Mouse (Mus musculus) thymus, postnatal 25 days (tissue): ENCODE data around the gene Gm11549.
A peak's percentile ranks its signal among the peaks of the same experiment; 100 is the strongest.

Source experiments
- DNase-seq: peaks from one replicate; pipeline ENCODE4 v3.0.0; 2022

Gm11549 gene

DNA sequence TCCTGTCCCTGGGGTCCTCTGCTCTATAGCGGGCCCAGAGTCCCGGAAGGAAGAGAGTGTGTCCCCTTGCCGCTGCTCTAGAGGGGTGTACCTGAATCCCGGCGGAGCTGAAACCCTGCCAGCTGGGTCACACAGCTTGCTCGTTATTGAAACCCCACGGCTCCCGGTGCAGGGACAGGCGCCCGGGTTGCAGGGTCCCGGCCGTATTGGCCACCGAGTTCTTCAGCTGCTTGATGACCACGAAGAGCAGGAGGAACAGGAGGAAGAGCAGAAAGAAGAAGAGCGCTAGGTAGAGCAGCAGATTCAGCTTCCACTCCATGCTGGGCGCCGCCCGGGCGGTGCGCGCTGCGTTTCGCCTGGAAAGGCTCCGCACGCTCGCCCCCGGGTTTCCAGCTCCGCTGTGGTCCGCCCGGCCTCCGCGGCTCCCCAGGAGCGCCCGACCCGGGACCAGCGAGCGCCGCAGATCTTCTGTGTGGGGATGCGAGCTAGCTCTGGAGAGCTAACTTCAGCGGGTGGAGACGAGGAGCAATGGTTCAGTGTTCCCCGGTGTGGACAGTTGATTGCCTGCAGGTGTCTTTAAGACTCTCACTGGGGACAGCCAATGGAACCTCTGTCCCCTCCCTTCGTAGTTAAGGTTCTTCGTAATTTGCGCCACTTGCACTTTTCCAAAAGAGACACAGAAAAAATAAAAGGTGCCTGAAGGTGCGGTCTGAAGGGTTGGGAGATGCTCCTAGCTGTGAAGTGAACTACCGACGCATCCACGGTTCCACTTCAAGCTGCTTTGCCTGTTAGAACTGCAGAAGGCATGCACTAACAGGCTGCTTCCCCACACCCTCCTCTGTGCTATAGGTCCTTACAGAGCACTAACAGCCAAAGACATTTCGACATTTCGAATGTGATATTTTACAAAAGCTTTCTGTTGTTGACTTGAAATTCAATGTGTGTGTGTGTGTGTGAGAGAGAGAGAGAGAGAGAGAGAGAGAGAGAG is at the start of gene Gm11549:
Gene Gm11549 (minus strand): TSS at position 741 of the 988 bp plus-strand sequence.
- no peak for DNase-seq

DNA sequence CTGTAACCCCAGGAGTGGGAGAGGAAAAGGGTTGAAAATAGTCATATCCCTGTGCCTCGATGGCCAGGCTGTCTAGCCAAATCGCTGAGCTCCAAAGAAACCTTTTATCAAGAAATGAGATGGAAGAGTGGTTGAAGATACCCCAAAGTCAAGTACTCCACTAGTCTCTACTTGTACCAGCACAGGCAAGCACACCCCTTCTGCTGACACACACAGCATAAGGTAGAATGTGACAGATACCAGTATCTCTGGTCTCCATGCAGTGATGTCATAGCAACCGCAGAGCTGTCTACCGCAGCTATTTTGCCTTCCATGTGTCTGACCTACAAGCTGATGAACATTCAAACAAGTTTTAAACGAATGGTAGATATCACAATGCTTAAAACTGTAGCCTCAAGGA is 48.2 kb upstream of the Gm11549 start:
- no peak for DNase-seq

DNA sequence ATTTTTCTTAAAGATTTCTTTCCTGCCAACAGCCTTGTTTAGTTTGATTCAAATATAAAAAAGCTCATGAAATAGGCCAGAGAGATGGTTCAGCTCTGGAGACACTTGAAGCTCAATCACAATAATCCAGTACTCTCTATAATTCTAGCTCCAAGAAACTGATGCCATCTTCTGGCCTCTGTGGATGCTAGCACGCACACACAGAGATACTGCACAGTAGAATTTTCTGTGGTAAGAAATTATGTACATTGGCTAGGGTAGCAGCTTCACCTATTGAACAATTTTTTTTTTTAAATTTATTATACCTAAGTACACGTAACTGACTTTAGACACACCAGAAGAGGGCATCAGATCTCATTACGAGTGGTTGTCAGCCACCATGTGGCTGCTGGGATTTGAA is 42.1 kb upstream of the Gm11549 start:
- no peak for DNase-seq

DNA sequence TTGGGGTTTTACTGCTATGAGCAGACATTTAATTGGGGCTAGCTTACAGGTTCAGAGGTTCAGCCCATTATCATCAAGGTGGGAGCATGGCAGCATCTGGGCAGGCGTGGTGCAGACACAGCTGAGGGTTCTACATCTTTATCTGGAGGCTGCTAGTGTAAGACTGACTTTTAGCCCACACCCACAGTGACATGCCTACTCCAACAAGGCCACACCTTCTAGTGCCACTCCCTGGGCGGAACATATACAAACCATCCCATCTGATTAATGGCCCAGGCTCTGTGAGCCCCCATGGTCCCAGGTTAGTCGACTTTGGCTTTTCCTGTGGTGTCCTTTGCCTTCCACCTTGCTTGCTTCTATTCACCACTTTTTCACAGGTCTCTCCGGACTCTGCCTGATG is 38.0 kb upstream of the Gm11549 start:
- DNase-seq, result no peak

DNA sequence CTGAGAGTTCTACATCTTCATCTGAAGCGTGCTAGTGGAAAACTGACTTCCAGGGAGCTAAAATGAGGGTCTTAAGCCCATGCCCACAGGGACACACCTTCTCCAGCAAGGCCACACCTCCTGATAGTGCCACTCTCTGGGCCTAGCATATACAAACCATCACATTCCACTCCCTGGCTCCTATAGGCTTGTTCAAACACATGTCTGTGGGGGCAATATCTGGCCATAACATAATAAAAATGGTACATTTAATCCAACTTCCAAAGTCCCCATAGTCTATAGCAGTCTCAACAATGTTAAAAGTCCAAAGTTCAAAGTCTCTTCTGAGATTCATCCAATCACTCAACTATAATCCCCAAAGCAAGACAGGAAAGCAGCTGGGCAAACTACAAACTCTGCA is 36.0 kb upstream of the Gm11549 start:
- no peak for DNase-seq

DNA sequence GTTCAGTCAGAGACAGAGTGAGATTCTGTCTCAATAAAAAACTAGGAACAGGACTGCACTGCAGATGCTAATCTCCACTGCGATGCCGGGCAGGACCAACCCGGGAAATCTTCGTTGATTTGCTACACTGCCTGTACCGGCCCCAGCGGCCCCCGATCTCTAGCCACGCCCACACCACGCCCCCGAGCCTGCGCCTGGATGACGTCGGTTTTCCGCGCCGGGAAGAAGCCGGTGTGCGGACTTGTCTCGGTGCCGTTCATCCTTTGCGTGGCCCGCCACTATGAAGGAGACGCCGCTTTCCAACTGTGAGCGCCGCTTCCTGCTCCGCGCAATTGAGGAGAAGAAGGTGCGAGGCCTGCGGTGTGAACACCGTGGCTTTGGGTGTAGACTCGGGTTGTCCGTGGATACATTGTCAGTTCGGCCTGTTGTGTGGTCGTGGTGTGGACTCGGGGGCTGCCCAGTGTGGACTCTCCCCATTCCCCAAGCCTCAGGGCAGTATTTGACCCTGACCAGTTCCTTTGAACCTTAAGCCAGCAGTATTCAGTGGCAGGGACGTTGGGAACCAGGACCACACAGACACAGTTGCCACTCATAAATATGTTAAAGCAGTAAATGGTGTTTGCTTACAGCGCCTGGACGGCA is 30.9 kb upstream of the Gm11549 start, which contains the start of gene Exosc9:
Gene Exosc9 (plus strand): TSS at position 201 of the 642 bp plus-strand sequence.
- DNase-seq, result peak; percentile 97

DNA sequence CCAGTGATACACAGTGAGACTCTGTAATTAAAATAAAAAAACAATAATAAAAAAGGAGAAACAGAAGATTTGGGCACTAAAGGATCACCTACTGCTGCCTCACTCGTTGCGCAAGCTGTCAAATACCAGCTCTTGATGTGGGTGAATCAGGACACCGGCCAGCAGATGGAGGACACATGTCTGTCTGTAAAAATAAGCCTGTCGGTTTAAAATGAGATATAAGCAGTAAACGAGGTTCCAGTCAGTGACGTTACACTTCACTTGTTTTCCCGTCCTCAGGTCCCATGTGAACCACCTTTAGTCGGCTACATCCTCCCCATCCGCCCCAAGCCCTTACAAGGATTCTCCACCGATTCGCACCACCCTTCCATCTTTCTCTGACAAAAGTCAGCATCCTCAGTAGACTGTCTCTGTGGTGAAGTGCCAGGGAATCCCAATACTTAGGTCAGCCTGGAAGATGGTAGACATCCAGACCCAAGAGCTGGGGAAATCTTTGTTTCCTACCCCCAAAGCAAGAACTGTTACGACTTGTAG is 30.3 kb upstream of the Gm11549 start:
- DNase-seq, result no peak

DNA sequence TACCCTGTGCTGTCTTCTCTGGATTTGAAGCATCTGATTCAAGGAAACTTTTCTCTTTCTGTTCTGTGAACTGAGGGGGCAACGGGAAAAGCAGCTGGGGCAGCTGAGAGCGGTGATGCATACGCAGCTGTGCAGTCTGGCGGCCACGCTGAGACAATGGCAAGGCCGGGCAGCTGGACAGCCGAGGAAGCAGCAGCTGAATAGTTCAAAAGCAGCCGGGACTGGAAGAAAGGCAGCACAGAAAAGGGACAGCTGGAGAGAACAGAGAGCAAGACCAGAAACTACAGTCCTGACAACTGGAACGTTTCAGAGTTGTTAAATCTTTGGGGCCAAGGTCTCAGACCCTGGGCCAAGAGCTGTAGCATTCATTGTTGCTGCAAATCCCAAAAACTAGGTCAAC is 29.7 kb upstream of the Gm11549 start:
- no peak for DNase-seq

DNA sequence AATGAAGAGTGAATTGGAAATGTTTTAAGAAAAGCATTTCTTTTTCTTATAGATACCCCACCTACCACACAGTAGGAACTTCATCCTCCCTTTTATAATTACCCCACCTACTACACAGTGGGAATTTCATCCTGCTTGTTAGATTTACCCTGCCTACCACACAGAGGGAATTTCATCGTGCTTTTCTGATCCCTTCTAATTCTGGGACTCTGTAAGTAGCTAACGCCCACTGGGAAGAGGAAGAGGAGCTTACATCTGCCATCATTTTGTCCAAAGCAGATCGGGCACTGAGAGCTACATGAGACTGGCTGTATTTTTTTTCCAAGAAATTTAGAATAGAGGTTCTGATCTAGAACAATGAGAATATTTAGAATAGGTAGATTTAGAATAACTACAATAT is 23.3 kb upstream of the Gm11549 start:
- DNase-seq, result no peak

DNA sequence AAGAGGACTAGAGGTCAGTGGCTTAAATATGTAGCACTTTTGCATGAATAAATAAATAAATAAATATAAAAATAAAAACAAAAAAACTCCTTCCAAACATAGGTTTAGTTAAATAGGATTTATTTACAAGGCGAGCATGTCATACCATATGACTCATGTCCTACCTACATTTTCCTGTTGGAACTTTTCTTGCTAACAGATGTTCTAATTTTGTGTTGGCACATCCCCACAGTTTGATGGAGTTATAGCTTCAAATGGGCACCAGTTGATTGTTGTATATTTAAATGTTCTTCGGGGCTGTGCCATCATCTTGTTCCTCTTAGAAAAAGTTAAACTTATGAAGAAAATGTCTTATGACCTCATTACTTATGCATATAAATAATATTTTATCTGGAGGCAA is 19.8 kb upstream of the Gm11549 start:
- no peak for DNase-seq

DNA sequence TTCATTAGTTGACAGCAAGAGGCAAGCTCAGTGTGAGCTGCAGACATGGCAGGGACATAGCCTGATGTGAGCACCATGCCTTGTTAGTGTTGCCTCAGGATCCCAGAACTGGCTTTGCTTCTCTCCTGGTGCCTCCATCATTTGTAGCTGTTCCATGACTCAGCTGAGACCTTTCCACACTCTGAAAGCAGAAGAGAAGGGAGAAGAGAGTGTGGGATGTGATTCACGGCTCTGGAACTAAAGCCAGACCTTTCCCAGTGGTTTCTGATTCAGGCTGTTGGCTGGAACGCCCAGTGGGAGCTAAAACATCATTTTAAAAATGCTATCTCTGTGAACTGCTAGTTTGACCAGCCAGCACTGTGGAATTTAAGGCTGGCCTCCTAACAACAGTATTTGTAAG is 19.1 kb upstream of the Gm11549 start:
- DNase-seq, result no peak

DNA sequence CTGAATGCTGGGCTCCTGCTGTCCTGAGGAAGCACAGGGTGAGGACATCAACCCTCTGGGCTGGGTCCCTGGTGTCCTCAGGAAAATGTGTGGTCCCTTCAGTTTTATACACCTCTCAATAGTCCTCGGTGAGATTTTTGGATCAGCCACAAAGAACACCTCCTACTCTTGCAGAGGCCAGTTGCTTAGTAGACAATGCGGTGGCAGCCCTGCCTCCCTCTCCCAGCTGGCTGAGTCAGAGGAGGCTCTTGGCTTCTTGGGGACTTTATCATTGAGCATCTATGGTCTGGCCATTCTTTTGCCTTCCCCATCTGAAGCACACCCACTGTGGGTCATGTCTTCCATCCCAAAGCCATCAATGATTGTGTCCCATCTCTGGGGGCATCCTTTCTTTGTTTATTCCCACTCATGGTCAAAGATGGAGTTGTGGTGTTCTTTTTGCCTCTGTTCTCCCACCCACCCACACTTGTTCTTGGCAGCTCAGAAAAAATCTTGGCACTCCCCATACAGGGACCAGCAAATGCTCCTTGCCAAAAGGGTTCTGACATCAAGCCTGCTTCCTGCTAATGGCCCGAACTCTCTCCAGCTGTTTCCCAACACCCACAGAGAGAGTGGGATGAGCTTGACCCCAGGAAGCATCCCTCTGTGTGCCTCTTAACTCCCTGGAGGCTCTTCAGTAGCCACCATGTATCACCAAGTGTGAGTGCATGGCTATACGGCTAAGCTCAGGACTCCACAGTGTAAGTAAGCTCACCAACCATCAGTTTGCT is 16.3 kb upstream of the Gm11549 start:
- no peak for DNase-seq

DNA sequence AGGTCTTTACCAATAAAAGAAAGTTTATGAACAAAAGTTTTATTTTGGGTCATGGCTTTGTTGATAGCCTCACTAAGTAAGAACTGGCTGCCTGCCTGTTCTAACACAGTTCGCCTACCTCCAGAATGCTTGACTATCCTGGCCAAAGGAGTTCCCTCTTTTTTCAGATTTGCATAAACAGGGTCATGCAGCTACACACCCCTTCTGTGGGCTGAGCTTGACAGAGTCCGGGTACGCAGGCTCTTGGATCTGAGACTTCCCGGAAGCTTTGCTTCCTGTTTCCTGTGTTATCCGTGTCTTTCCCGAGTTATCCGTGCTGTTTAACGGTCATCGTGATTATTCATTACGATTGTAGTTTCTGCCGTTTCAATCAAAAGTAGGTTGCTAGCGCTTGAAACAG is 14.4 kb upstream of the Gm11549 start:
- no peak for DNase-seq

DNA sequence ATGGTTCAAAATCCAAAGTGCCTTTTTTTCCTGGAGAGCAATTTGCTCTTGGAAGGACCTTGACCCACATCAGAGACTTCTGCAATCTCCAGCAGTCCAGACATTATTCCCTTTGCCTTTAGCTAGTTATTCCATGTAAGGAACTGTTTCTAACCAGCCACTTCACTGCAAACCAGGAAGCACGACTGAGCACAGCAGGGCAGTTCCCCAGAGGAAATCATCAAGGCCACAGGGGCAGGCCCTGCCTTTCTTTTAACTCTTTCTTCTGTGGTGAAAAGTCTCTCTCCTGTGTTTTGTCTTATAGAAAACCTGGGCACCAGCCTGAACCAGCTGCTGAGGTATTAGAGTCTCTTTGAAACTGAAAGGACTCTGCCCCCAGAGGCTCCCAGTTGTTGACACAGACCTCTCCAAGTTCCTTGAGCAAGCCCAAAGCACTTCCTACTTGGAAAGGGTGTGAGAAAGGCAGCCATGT is 11.6 kb upstream of the Gm11549 start:
- DNase-seq, result no peak

DNA sequence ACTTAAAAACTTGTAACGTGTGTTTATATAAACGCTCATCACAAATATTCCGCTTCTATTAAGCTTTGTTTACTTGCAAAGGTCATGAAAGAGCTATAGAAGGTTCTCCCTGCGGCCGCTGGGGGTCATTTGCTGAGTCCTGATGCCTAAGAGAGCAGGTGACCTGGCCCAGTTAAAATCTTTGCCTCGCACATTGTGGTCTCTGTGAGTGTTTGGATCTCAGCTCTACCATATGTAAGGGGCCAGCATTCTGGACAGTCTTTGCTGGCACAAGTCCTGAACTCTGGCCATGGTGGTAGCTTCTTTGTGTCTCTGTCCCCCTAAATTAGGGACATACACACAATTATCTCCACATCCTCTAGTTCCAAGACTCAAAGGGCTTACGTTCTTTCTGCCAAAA is 11.1 kb upstream of the Gm11549 start:
- no peak for DNase-seq

DNA sequence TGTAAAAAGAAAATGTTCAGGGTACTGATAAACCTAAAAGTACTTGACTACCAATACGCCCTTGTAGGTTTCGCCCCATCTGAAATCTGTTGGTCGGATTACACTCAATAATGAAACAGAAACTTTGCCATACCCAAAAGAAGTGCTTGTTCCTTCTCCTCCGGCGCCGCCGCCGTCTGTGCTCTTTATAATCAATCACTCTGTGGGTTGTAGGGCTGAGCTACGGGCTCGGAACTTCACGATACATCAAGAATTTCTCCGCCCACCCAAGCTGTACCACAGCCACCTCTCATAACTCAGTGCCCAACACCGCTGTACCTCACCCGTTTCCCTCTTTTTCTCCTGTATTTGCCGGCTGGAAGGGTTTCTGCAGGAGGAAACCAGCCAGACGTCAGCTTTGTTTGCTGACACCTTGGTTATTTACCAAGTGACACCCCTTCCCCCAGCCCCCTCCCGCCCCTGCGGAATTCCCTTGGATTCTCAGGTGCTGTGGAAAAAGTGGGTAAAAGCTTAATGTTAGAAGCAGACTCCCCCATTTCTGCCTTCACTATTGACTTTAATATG is 10.4 kb upstream of the Gm11549 start:
- no peak for DNase-seq

DNA sequence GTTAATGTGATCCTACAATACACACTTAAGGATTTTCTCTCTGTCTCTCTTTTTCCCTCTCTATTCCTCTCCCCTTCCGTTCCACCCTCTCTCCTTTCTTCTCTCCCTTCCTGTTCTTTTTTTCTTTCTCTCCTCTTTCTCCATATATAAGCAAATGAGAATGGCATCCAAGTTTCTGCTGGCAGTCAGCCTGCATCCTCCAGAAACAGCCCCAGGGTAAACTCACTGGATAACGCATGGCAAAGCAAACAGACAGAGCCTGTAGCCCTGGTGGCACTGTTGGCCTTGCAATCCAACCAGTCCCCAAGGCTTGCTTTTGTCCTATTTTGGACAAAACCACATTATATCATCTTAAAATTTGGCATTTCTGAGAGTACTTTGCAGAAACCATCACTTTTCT is 9.6 kb upstream of the Gm11549 start:
- no peak for DNase-seq

DNA sequence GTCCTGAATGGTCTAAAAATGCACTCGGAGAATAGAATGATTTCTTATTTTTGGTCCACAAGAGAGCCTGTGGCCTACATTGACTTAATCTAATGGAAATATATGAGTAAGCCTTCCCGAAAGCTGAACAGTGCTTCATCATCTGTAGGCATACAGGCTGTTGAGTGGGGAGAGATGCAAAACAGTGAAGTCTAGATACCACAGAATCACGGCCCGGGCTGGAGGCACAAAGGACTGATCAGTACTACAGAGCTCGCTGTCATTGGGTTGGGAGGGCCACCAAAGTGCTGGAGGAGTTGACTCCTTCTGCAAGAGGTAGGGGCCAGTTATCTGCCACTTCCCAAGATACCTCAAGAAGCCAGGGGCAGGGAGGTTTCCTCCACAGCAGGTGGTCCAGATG is 9.2 kb upstream of the Gm11549 start:
- DNase-seq, result no peak

DNA sequence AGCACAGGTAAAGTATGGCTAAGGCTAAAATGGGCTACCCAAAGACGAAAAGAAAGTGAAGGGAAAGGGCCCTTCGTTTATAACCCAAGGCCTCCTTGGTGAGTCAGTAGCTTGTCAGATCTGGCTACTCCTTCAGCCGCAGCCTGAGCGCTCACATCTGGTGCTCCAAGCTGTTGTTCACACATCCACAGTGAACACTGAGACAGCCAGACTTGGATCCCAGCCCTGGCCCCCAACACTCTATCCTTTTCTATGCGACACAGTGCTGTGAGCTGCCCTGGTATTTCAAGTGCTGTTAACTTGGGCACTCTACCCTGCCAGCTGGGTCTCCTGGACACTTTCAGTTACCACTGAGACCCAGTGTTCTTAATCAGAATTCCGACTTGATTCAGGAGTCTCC is 8.7 kb upstream of the Gm11549 start:
- no peak for DNase-seq

DNA sequence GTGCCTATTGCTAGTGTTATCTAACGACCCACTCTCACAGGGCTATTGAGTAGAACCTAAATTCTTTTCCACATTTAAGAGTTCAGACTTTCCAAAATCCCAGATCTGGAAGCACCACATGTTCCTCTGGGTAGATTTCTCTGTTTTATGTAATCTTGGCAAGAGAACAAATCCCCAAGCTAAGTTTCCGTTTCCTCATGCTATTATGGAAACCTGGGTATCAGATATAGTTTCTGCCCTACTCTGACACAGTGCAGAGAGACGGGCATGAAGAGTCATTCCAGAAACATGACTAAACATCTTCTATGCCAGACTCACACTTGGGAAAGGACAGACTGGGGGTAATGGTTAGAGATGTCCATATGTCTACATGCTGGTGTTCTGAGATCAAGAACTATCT is 2.9 kb upstream of the Gm11549 start:
- no peak for DNase-seq

DNA sequence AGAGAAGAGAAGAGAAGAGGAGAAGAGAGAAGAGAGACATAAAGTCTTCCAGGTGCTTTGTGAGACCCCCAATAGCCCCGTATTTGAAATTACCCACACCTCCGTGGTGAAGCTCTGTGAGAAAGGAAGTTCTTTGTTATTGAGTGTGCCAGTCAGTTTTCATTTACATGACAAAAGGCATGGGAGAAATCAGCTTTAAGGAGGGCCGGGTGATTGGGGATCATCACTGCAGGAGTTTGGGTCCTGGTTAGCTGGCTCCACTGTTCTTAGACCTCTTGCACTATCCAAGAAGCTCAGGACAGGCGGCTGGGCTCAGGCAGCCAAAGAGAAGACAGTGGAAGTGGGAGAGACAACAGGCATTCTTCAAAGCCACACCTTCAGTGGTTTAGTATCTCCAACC is 524 bp upstream of the Gm11549 start:
- DNase-seq, result no peak

DNA sequence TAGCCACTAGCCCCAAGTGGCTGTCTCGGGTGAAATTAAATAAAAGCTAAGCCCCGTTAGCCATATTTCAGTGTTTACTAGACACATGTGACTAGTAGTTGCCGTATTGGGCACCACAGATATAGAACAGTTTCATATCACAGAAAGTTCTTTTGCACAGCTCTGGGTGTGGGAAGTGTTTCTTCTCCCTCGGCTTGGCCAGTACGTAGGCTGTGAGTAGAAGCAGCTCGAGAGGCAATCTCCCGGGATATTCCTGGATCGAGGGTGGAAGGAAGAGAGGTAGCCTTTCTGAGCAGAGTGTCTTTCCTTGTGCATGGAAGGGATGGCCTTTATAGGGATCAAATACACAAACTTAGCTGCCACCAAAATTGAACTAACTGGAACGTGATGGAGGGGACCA is 5.4 kb downstream of the Gm11549 start:
- DNase-seq, result no peak

DNA sequence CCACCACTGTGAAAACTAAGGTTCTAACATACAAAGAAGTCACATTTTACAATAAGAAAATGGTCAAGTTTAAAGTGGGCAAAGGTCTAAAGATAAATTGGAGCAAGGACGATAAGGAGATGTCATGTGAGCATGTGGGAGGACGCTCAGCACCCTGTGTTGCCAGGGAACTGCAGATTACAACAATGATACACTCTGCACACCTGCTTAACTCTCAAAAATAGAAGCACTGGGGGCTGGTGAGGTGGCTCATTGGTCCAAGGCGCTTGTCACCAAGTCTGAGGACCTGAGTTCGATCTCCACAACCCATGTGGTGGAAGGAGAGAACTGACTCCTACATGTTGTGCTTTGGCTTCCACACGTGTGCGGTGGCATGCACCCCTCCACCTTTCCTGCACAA is 10.1 kb downstream of the Gm11549 start:
- DNase-seq, result no peak
